Comparison of ENCODE assay signal across 10 mouse cellular contexts in the genomic region with DNA sequence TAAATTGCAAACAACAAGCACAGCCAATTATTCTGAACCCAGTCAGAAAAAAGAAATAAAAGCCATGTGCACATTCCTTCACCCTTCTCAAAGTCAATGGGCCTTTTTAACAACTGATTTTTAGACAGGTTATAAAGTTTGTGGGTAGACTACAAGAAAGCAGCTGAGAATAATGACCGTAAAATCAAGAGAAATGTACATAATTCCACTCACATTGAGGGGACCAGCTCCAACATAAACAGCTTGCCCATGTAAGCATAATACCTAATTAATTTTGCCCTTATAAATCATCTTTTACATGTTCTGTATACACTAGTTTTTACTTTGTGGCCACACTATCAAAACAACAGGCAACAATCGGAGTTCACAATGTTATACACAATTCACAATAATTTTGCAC. TPM values are rescaled to one million over a fixed set of nuclear protein-coding genes. Genes with fewer than 3 reads are reported as not detected.
DNase-seq lines count a peak whose midpoint lies in the region; ATAC-seq and TF ChIP-seq lines count a peak whose summit lies in the region.
"Had no signal": no experiment of that assay in that cellular context is flagged by ENCODE, and none has a peak within 500 bp of the region (broad histone marks: within the 10 kb centered on the region; RNA-seq: fewer than 3 reads in every experiment).

No protein-coding gene starts in this region.

- peaks cover 18% of the 10 kb centered on the region for H3K36me3 ChIP-seq in kidney, embryonic 16.5 days (ENCODE audit: insufficient read depth, low read length)
- H3K36me3 ChIP-seq in embryonic facial prominence, embryonic 13.5 days: peaks cover 31% of the 10 kb centered on the region
- H3K36me3 ChIP-seq in intestine, postnatal 0 days (ENCODE audit: control insufficient read depth, insufficient read depth): peaks cover 16% of the 10 kb centered on the region
- peaks cover 41% of the 10 kb centered on the region for H3K36me3 ChIP-seq in myocyte (ENCODE audit: control insufficient read depth, insufficient read depth)

- peaks cover 30% of the 10 kb centered on the region for H3K79me2 ChIP-seq in myocyte (ENCODE audit: control insufficient read depth, insufficient read depth)

- TF ChIP-seq CTCF in intestine, postnatal 0 days (IDR thresholded peaks at IDR 0.05; ENCODE audit: low read depth): no peak

- peak overlapping the region; percentile 99 for H3K4me3 ChIP-seq in kidney, embryonic 16.5 days (ENCODE audit: low read length)
- peak overlapping the region; percentile 98 for H3K4me3 ChIP-seq in embryonic facial prominence, embryonic 13.5 days
- peak overlapping the region; percentile 100 for H3K4me3 ChIP-seq in intestine, postnatal 0 days (ENCODE audit: low read depth, low read length)
- H3K4me3 ChIP-seq in myocyte: peak overlapping the region; percentile 70

- no peaks in the 10 kb centered on the region for H3K27me3 ChIP-seq in kidney, embryonic 16.5 days (ENCODE audit: insufficient read depth, low read length)
- H3K27me3 ChIP-seq in embryonic facial prominence, embryonic 13.5 days: no peaks in the 10 kb centered on the region
- no peaks in the 10 kb centered on the region for H3K27me3 ChIP-seq in intestine, postnatal 0 days (replicated peaks; ENCODE audit: control insufficient read depth, insufficient read depth, low read length)
- H3K27me3 ChIP-seq in myocyte (ENCODE audit: control insufficient read depth, insufficient read depth, insufficient read length): no peaks in the 10 kb centered on the region

- H3K9me3 ChIP-seq in kidney, embryonic 16.5 days (ENCODE audit: low read length): no peaks in the 10 kb centered on the region
- H3K9me3 ChIP-seq in embryonic facial prominence, embryonic 13.5 days: no peaks in the 10 kb centered on the region
- H3K9me3 ChIP-seq in intestine, postnatal 0 days (ENCODE audit: control insufficient read depth): no peaks in the 10 kb centered on the region

- peak overlapping the region; percentile 92 for H3K4me2 ChIP-seq in kidney, embryonic 16.5 days (replicated peaks; ENCODE audit: low read depth, low read length)
- H3K4me2 ChIP-seq in embryonic facial prominence, embryonic 13.5 days: peak overlapping the region; percentile 77
- peak overlapping the region; percentile 92; the same call in 1 of the 2 replicates for H3K4me2 ChIP-seq in intestine, postnatal 0 days (replicated peaks; ENCODE audit: low read depth)
- H3K4me2 ChIP-seq in myocyte (ENCODE audit: low read depth): peak overlapping the region; percentile 93

- DNase-seq in kidney, postnatal 10 days: no peak
- no peak for DNase-seq in urinary bladder, postnatal 10 days (ENCODE audit: low spot score)
- DNase-seq in ovary, postnatal 36 days (ENCODE audit: low spot score): no peak
- no peak for DNase-seq in ovary, postnatal 14 days (ENCODE audit: low spot score)
- DNase-seq: gastrocnemius, postnatal 25 days; right cerebral cortex, postnatal 14 days had no signal

- peaks cover 25% of the 10 kb centered on the region for H3K4me1 ChIP-seq in kidney, embryonic 16.5 days (ENCODE audit: insufficient read depth, low read length)
- H3K4me1 ChIP-seq in embryonic facial prominence, embryonic 13.5 days: peaks cover 20% of the 10 kb centered on the region
- H3K4me1 ChIP-seq in intestine, postnatal 0 days (replicated peaks; ENCODE audit: control insufficient read depth, insufficient read depth, low read length): no peaks in the 10 kb centered on the region

- H3K9ac ChIP-seq in kidney, embryonic 16.5 days (replicated peaks; ENCODE audit: low read length): no peak overlapping the region
- 0 out of 2 replicates have a peak overlapping the region, but pooled peaks have one; percentile 44 for H3K9ac ChIP-seq in embryonic facial prominence, embryonic 13.5 days
- no peak overlapping the region for H3K9ac ChIP-seq in intestine, postnatal 0 days (ENCODE audit: low read depth, low read length)

- no peak overlapping the region for H3ac ChIP-seq in myocyte (ENCODE audit: control insufficient read depth, insufficient read length)

- no peak for TF ChIP-seq POLR2A in myocyte (IDR thresholded peaks at IDR 0.05; ENCODE audit: insufficient read length, low read depth)

- no peak for ATAC-seq in kidney, embryonic 16.5 days (ENCODE audit: low FRiP score, low TSS enrichment)
- ATAC-seq in embryonic facial prominence, embryonic 13.5 days (ENCODE audit: insufficient number of reproducible peaks, insufficient read depth, low FRiP score, low TSS enrichment, low read depth): no peak
- no peak for ATAC-seq in intestine, postnatal 0 days

- no peak overlapping the region for H3K27ac ChIP-seq in kidney, embryonic 16.5 days (ENCODE audit: low read length)
- no peak overlapping the region for H3K27ac ChIP-seq in embryonic facial prominence, embryonic 13.5 days
- H3K27ac ChIP-seq in intestine, postnatal 0 days (ENCODE audit: low read depth, low read length): no peak overlapping the region

- WGBS in kidney, embryonic 16.5 days: 46% methylated on average over 2 of the region's 2 CpGs
- 55% methylated on average over 2 of the region's 2 CpGs for WGBS in embryonic facial prominence, embryonic 13.5 days
- 71% methylated on average over 2 of the region's 2 CpGs for WGBS in intestine, postnatal 0 days

TF ChIP-seq in myocyte, 11 proteins besides CTCF, POLR2A, EP300 and RAD21:
- no peak for TF ChIP-seq TCF3 (IDR thresholded peaks at IDR 0.05; ENCODE audit: insufficient read length, low read depth)
TF ChIP-seq in myocyte: peak in this region for 0.

RNA-seq across cellular contexts. Expression of a gene that starts 2.8 kb away (rescaled TPM):
- polyA plus RNA-seq in kidney, embryonic 16.5 days (2015; fragmentation: Nextera tagmentation; extraction: Ambion mirVana): 625 and 637 TPM in 2 replicates
- 721 and 790 TPM in 2 replicates for polyA plus RNA-seq in embryonic facial prominence, embryonic 13.5 days (2015; fragmentation: Nextera tagmentation; extraction: Ambion mirVana)
- polyA plus RNA-seq in intestine, postnatal 0 days (2015; fragmentation: Nextera tagmentation; extraction: Ambion mirVana): 460 and 474 TPM in 2 replicates
- polyA plus RNA-seq in myocyte (2012; fragmentation: generic; extraction: Trizol): 156 TPM
